Mouse (Mus musculus): ENCODE results near the gene Relt. TPM values are rescaled to one million over a fixed set of nuclear protein-coding genes. Genes with fewer than 3 reads are reported as not detected.

Gene Relt
- polyA plus RNA-seq (2014; fragmentation: Nextera tagmentation; extraction: Ambion mirVana) = 2.5 and 2.7 TPM in 2 replicates

DNA sequence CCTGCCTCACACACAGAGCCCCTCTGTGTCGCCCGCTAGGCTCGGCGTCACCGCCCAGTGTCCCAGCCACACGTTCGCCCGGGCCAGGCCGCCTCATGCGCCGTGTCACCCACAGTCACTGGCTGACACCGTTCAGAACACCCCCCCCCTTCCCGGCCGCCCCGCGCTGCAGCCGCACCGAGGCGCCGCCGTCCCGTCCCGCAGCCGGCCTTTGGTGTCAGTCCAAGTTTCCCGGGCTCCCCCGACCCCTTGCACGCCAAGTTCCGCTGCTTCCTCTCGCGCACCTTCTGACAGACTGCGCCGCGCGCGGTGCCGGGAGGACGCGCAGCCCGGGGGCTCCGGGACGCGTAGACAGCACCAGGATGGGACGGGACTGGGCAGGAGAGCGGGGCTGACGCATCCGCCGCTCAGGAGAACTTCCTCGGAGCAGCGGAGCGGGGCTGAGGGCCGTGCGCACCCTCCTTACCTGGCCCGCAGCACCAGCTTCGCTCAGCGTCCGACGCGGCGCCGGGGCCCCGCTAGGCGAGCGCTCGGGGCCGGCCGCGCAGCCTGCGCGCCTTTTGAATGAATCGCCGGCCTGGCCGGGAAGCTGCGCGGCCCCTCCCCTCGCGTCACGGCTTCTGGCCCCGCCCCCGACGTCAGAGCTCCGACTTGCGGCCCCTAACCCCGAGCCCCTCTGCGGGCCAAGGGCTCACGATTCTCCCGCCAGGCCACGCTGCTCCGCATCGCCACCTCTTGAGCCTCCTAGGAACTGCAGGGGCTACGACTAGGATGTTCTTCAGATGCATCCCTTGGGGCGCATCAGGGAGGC, at the start of gene Relt:
Gene Relt, minus strand, starts transcription at position 619 of the 811 bp plus-strand sequence.
- H3K4me2 ChIP-seq (ENCODE audit: low read depth, low read length, severe bottlenecking) = peak within 1 kb of the TSS; percentile 98
- WGBS = under 1% methylated on average over 82 of the region's 91 CpGs
- H3K4me1 ChIP-seq (replicated peaks; ENCODE audit: control insufficient read depth, insufficient read depth, low read length) = peaks cover 6% of the 10 kb centered on the region
- peak; percentile 94 for ATAC-seq (replicated peaks; ENCODE audit: low FRiP score)
- peak within 1 kb of the TSS; percentile 34; the same call in 1 of the 2 replicates for H3K27ac ChIP-seq (ENCODE audit: low read depth, low read length)
- H3K9ac ChIP-seq (ENCODE audit: low read length) = peak within 1 kb of the TSS; percentile 67
- no peaks in the 10 kb centered on the region for H3K27me3 ChIP-seq (ENCODE audit: control insufficient read depth, insufficient read depth, low read length)
- no peaks in the 10 kb centered on the region for H3K36me3 ChIP-seq (ENCODE audit: control insufficient read depth, insufficient read depth, low read length)
- H3K9me3 ChIP-seq (ENCODE audit: control insufficient read depth, low read length) = no peaks in the 10 kb centered on the region
- DNase-seq (ENCODE audit: low spot score) = peak; percentile 99
- H3K4me3 ChIP-seq (ENCODE audit: low read depth, low read length) = peak within 1 kb of the TSS; percentile 56

DNA sequence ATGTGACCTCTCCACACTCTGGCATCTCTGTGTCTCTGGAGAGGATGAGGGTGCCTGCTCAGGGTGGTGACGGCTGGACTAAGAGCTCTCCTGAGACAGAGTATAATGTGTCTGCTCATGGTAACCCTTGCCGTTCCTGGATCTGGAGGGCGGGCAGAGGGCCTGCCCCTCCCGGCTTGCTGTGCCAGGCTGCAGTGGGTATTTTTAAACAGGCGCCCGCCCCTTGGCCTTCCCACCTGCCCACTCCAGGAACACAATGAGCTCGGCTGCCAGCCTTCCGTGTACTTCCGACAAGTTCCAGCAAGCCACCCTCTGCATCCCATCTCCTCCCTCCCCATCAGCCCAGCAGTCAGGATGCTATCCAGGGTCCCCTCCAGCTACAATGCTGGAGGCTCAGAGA, 48.5 kb upstream of the Relt start:
- Histone ChIP-seq H3K36me3 (ENCODE audit: control insufficient read depth, insufficient read depth, low read length) (no peaks in the 10 kb centered on the region), H3K9ac (ENCODE audit: low read length) (peak overlapping the region; percentile 27; the same call in 1 of the 2 replicates), H3K4me3 (ENCODE audit: low read depth, low read length) (no peak overlapping the region), H3K9me3 (ENCODE audit: control insufficient read depth, low read length) (no peaks in the 10 kb centered on the region), H3K27me3 (ENCODE audit: control insufficient read depth, insufficient read depth, low read length) (no peaks in the 10 kb centered on the region), H3K4me2 (ENCODE audit: low read depth, low read length, severe bottlenecking) (peak overlapping the region; percentile 12; the same call in 1 of the 2 replicates), H3K4me1 (replicated peaks; ENCODE audit: control insufficient read depth, insufficient read depth, low read length) (peaks cover 19% of the 10 kb centered on the region), H3K27ac (ENCODE audit: low read depth, low read length) (peak overlapping the region; percentile 27; the same call in 1 of the 2 replicates)
- 0 out of 2 replicates have a peak, but pooled peaks have one; percentile 23 for ATAC-seq (replicated peaks; ENCODE audit: low FRiP score)
- 56% methylated on average over 9 of the region's 9 CpGs for WGBS
- DNase-seq (ENCODE audit: low spot score) = peak; percentile 47

DNA sequence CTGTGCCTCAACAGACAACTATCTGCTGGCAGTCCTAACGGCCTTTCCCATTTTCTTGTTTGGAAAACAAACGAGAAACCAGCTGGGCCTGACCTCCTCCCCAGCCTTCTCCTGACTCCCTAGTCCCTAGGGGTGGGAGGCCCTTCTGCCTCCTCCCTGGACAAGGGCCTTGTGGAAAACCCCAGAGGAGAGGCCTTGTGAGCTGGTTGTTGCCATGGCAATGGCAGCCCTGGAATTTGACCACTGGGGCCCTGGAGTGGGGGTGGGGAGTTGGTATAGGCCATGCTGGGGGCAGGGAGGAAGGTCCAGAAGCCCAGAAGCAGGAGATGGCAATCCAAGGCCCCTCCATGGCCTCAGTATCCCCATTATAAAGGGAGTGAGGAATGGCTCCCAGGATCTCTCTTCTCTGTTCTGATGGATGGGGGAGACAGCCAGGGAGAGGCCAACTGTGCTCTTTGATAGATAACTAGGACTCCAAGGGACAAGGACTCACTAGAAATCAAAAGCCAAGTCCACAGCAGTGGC, 48.1 kb upstream of the Relt start:
- no peaks in the 10 kb centered on the region for H3K36me3 ChIP-seq (ENCODE audit: control insufficient read depth, insufficient read depth, low read length)
- H3K4me3 ChIP-seq (ENCODE audit: low read depth, low read length) = no peak overlapping the region
- ATAC-seq (replicated peaks; ENCODE audit: low FRiP score) = 0 out of 2 replicates have a peak, but pooled peaks have one; percentile 34
- H3K27me3 ChIP-seq (ENCODE audit: control insufficient read depth, insufficient read depth, low read length) = no peaks in the 10 kb centered on the region
- peak; percentile 70 for DNase-seq (ENCODE audit: low spot score)
- H3K9me3 ChIP-seq (ENCODE audit: control insufficient read depth, low read length) = no peaks in the 10 kb centered on the region
- peak overlapping the region; percentile 27; the same call in 1 of the 2 replicates for H3K27ac ChIP-seq (ENCODE audit: low read depth, low read length)
- 0% methylated on average over 2 of the region's 2 CpGs for WGBS
- peak overlapping the region; percentile 27 for H3K9ac ChIP-seq (ENCODE audit: low read length)
- peak overlapping the region; percentile 12; the same call in 1 of the 2 replicates for H3K4me2 ChIP-seq (ENCODE audit: low read depth, low read length, severe bottlenecking)
- H3K4me1 ChIP-seq (replicated peaks; ENCODE audit: control insufficient read depth, insufficient read depth, low read length) = peaks cover 19% of the 10 kb centered on the region

DNA sequence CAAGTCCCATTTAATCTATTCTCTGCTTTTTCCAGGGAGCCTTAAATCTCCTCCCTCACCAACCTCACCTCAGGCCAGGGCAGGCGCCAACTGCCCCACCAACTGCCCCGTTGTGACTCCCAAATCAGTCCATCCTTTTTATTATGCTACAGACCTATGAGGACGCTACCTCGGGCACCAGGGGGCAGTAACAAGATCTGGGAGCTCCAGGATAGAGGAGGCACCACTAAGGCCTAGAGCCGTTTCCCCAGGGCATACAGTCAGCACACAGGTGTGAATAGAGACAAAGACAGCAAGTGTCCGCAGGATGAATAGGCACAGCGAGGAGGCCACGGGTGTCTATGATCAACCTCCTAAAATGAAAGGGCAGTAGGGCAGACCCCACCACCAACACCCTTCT, 45.3 kb upstream of the Relt start:
- peaks cover 19% of the 10 kb centered on the region for H3K4me1 ChIP-seq (replicated peaks; ENCODE audit: control insufficient read depth, insufficient read depth, low read length)
- H3K4me3 ChIP-seq (ENCODE audit: low read depth, low read length) = no peak overlapping the region
- no peak overlapping the region for H3K9ac ChIP-seq (ENCODE audit: low read length)
- no peak overlapping the region for H3K27ac ChIP-seq (ENCODE audit: low read depth, low read length)
- no peaks in the 10 kb centered on the region for H3K27me3 ChIP-seq (ENCODE audit: control insufficient read depth, insufficient read depth, low read length)
- WGBS = 42% methylated on average over 8 of the region's 8 CpGs
- ATAC-seq (replicated peaks; ENCODE audit: low FRiP score) (0 out of 2 replicates have a peak, but pooled peaks have one; percentile 14), DNase-seq (ENCODE audit: low spot score) (peak; percentile 55)
- H3K4me2 ChIP-seq (ENCODE audit: low read depth, low read length, severe bottlenecking) = no peak overlapping the region
- no peaks in the 10 kb centered on the region for H3K9me3 ChIP-seq (ENCODE audit: control insufficient read depth, low read length)
- no peaks in the 10 kb centered on the region; the same call in 1 of the 2 replicates for H3K36me3 ChIP-seq (ENCODE audit: control insufficient read depth, insufficient read depth, low read length)

DNA sequence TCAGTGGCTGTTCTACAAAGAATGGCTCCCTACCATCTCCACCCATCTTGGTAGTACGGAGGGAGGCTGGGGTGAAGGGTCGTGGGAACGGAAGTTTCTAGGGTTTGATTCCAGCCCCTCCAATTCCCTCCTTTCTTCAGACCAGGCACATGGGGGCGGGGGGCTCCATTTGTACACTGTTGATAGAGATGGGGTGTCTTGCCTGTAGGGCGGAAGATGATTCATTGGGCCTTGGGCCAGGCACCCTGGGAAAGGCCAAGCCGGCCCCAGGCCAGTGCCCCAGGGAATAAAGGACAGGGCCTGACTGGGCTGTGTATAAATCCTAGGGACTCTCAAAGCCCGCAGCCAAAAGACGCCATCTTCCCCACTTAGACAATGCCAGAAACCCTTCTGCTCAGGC, 44.8 kb upstream of the Relt start:
- Histone ChIP-seq H3K4me2 (ENCODE audit: low read depth, low read length, severe bottlenecking) (no peak overlapping the region), H3K4me1 (replicated peaks; ENCODE audit: control insufficient read depth, insufficient read depth, low read length) (peaks cover 19% of the 10 kb centered on the region), H3K27ac (ENCODE audit: low read depth, low read length) (no peak overlapping the region), H3K36me3 (ENCODE audit: control insufficient read depth, insufficient read depth, low read length) (no peaks in the 10 kb centered on the region; the same call in 1 of the 2 replicates), H3K9ac (ENCODE audit: low read length) (peak overlapping the region; percentile 20; the same call in 1 of the 2 replicates), H3K9me3 (ENCODE audit: control insufficient read depth, low read length) (no peaks in the 10 kb centered on the region), H3K4me3 (ENCODE audit: low read depth, low read length) (no peak overlapping the region), H3K27me3 (ENCODE audit: control insufficient read depth, insufficient read depth, low read length) (no peaks in the 10 kb centered on the region)
- 82% methylated on average over 8 of the region's 8 CpGs for WGBS
- no peak for ATAC-seq (replicated peaks; ENCODE audit: low FRiP score)
- no peak for DNase-seq (ENCODE audit: low spot score)

DNA sequence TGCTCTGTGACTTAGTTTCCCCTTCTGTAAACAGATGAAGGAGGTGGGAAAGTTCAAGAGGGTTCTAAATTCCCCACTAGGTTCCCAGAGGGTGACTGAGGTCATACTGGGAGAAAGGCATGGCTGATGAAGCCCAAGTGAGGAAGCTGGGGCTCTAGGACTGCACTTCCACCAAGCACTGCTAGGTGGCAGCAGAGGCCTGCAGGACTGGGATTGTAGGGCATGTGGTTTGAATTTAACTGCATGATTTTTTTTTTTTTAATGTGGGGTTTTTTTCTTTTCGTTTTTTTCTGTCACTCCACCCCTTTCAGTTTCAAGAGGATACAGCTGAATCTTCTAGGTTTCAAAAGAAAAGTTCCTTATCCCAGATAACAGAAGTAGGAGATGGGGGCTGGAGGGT, 44.0 kb upstream of the Relt start:
- no peaks in the 10 kb centered on the region for H3K27me3 ChIP-seq (ENCODE audit: control insufficient read depth, insufficient read depth, low read length)
- H3K36me3 ChIP-seq (ENCODE audit: control insufficient read depth, insufficient read depth, low read length) = no peaks in the 10 kb centered on the region; the same call in 1 of the 2 replicates
- H3K4me1 ChIP-seq (replicated peaks; ENCODE audit: control insufficient read depth, insufficient read depth, low read length) = peaks cover 18% of the 10 kb centered on the region
- WGBS = 0% methylated on average over 1 of the region's 1 CpGs
- no peaks in the 10 kb centered on the region for H3K9me3 ChIP-seq (ENCODE audit: control insufficient read depth, low read length)
- no peak overlapping the region for H3K4me2 ChIP-seq (ENCODE audit: low read depth, low read length, severe bottlenecking)
- no peak overlapping the region for H3K27ac ChIP-seq (ENCODE audit: low read depth, low read length)
- no peak overlapping the region for H3K4me3 ChIP-seq (ENCODE audit: low read depth, low read length)
- ATAC-seq (replicated peaks; ENCODE audit: low FRiP score) (no peak; the same call in 1 of the 2 replicates), DNase-seq (ENCODE audit: low spot score) (peak; percentile 87)
- no peak overlapping the region for H3K9ac ChIP-seq (ENCODE audit: low read length)

DNA sequence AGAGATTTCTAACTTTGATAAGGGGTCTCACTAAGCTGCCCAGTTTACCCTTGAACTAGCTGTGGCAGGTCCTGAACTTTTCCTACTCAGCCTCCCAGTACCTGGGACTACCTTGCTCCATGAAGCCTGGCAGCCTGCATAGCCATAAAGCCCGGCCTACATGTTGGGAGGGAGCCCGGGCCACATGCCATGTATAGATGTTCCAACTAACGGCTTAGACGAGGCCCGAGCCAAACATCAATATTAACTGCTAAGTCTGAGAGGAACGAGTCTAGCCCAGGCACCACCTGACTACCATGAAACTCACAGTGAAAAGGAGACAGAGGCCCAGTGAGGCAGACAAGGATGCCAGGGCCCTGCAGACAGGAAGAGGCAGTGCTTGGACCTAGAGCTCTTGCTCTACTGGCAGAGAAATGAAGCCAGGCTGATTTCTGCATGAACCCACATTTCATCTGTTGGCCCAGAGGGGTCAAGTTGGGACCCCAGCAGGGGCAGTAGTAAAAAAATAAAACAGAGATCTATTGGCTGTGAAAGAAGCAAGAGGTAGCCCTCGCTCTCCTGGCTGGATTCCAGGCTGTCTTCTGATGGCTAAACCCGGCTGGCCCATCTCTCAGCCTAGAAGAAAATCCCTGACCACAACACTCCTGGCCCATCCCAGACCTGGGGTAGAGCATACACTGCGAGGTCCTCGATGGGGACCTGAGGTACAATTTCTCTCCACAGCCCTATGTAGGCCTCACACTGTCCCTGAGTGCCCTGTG, 43.0 kb upstream of the Relt start:
- WGBS = 92% methylated on average over 10 of the region's 10 CpGs
- peaks cover 8% of the 10 kb centered on the region; the same call in 1 of the 2 replicates for H3K4me1 ChIP-seq (replicated peaks; ENCODE audit: control insufficient read depth, insufficient read depth, low read length)
- H3K9me3 ChIP-seq (ENCODE audit: control insufficient read depth, low read length) = no peaks in the 10 kb centered on the region
- no peaks in the 10 kb centered on the region; the same call in 1 of the 2 replicates for H3K36me3 ChIP-seq (ENCODE audit: control insufficient read depth, insufficient read depth, low read length)
- ATAC-seq (replicated peaks; ENCODE audit: low FRiP score) (no peak), DNase-seq (ENCODE audit: low spot score) (no peak)
- H3K9ac ChIP-seq (ENCODE audit: low read length) = no peak overlapping the region
- no peak overlapping the region for H3K4me3 ChIP-seq (ENCODE audit: low read depth, low read length)
- no peak overlapping the region for H3K27ac ChIP-seq (ENCODE audit: low read depth, low read length)
- H3K27me3 ChIP-seq (ENCODE audit: control insufficient read depth, insufficient read depth, low read length) = no peaks in the 10 kb centered on the region
- H3K4me2 ChIP-seq (ENCODE audit: low read depth, low read length, severe bottlenecking) = no peak overlapping the region

DNA sequence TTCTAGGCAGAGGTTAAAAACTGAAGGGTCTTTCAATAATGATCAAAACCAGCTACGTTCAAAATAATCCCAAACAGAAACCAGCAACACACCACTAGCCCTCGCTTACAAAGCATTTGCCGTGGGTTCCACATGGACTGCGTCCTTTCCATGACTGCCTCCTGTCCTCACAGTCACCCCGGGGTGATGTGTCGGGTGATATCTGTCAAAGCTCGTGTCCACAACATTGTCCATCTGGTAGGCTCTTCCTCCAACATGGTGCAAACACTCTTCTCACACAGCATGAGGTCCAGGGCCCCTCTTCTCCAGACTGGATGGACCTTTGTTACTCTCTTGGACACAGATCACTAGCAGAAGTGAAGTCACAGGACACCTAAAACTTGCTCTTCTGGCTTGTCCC, 41.8 kb upstream of the Relt start:
- Histone ChIP-seq H3K4me2 (ENCODE audit: low read depth, low read length, severe bottlenecking) (no peak overlapping the region), H3K9ac (ENCODE audit: low read length) (no peak overlapping the region), H3K4me1 (replicated peaks; ENCODE audit: control insufficient read depth, insufficient read depth, low read length) (peaks cover 2% of the 10 kb centered on the region; the same call in 1 of the 2 replicates), H3K9me3 (ENCODE audit: control insufficient read depth, low read length) (no peaks in the 10 kb centered on the region), H3K4me3 (ENCODE audit: low read depth, low read length) (no peak overlapping the region), H3K36me3 (ENCODE audit: control insufficient read depth, insufficient read depth, low read length) (no peaks in the 10 kb centered on the region; the same call in 1 of the 2 replicates), H3K27me3 (ENCODE audit: control insufficient read depth, insufficient read depth, low read length) (no peaks in the 10 kb centered on the region), H3K27ac (ENCODE audit: low read depth, low read length) (no peak overlapping the region)
- 94% methylated on average over 7 of the region's 7 CpGs for WGBS
- ATAC-seq (replicated peaks; ENCODE audit: low FRiP score) = no peak
- DNase-seq (ENCODE audit: low spot score) = no peak
